Comparison of ENCODE assay signal across 7 mouse cellular contexts in the genomic region with DNA sequence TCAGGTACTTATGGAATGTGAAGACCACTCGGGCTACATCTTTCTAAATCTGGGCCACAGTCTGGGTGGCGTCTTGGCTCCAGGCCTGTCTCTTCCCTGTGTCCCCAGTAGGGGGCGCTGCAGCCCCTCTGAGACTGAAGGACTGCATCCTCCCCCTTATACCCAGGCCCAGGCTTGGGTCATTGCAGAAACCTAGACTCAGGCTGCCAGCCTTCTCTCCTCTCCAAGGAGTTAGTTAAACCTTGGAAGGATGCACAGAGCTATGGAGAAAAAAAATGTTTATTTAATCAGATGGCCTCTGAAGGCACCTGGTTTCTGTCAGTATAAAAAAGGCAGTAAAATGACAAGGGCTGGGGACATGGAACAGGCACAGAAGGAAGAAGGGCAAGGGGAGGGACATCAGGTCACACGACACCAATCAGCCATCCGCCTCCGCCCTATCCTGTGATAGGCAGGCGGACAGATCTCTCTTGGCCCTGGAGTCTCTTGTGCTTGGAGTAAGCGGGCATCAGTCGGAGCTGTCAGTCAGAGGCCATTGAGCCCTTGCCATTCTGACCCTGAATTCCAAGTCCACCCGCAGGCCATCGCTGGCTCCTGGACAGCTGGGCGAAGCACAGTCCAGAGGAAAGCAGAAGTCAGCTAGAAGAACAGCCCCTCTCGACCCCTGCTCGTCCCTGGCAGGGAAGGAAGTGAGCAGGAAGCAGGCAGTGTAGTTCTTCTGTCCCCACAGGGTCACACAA. TPM values are rescaled to one million over a fixed set of nuclear protein-coding genes. Genes with fewer than 3 reads are reported as not detected.
DNase-seq lines count a peak whose midpoint lies in the region; ATAC-seq and TF ChIP-seq lines count a peak whose summit lies in the region.

No protein-coding gene starts in this region.

- H3K36me3 ChIP-seq in limb, embryonic 14.5 days (ENCODE audit: control insufficient read depth, insufficient read depth, low read length), result peaks cover 23% of the 10 kb centered on the region
- H3K36me3 ChIP-seq in midbrain, embryonic 15.5 days (replicated peaks), result no peaks in the 10 kb centered on the region

- H3K4me1 ChIP-seq in limb, embryonic 14.5 days (ENCODE audit: control insufficient read depth, insufficient read depth, low read length), result peaks cover 20% of the 10 kb centered on the region
- peaks cover 18% of the 10 kb centered on the region; the same call in 1 of the 2 replicates for H3K4me1 ChIP-seq in midbrain, embryonic 15.5 days

- peak; percentile 46 for ATAC-seq in limb, embryonic 14.5 days (ENCODE audit: low FRiP score, low read depth)
- ATAC-seq in midbrain, embryonic 15.5 days (replicated peaks), result peak; percentile 61

- TF ChIP-seq POLR2A in limb, embryonic 14.5 days (IDR thresholded peaks at IDR 0.05; ENCODE audit: borderline replicate concordance, extremely low read depth, insufficient read depth, insufficient read length), result no peak

- WGBS in limb, embryonic 14.5 days, result 28% methylated on average over 14 of the region's 14 CpGs
- WGBS in midbrain, embryonic 15.5 days, result 18% methylated on average over 14 of the region's 14 CpGs

- no peaks in the 10 kb centered on the region for H3K27me3 ChIP-seq in limb, embryonic 14.5 days (ENCODE audit: control insufficient read depth, insufficient read depth, low read length)
- H3K27me3 ChIP-seq in midbrain, embryonic 15.5 days (replicated peaks), result no peaks in the 10 kb centered on the region

- H3K4me2 ChIP-seq in limb, embryonic 14.5 days (replicated peaks; ENCODE audit: low read depth, low read length, severe bottlenecking), result peak overlapping the region; percentile 11; the same call in 1 of the 2 replicates
- no peak overlapping the region for H3K4me2 ChIP-seq in midbrain, embryonic 15.5 days

- H3K9me3 ChIP-seq in limb, embryonic 14.5 days (ENCODE audit: control insufficient read depth, low read length), result no peaks in the 10 kb centered on the region
- H3K9me3 ChIP-seq in midbrain, embryonic 15.5 days, result no peaks in the 10 kb centered on the region

- H3K9ac ChIP-seq in limb, embryonic 14.5 days (ENCODE audit: low read depth, low read length, severe bottlenecking), result peak overlapping the region; percentile 9; the same call in 1 of the 2 replicates
- H3K9ac ChIP-seq in midbrain, embryonic 15.5 days, result no peak overlapping the region; the same call in 1 of the 2 replicates

- DNase-seq in adrenal gland, adult 2 months, result peak; percentile 86
- DNase-seq in embryo, embryonic 11.5 days (ENCODE audit: low read depth, low spot score), result peak; percentile 65
- DNase-seq in heart, adult 11 months, result peak; percentile 99
- peak; percentile 77 for DNase-seq in kidney, adult 11 months
- DNase-seq in limb, embryonic 14.5 days (ENCODE audit: low spot score), result peak; percentile 59
- DNase-seq in spleen, postnatal 10 days (ENCODE audit: low spot score in 2 of 2), result peak; percentile 61 to 81

- no peak overlapping the region for H3K4me3 ChIP-seq in limb, embryonic 14.5 days (replicated peaks; ENCODE audit: low read length)
- no peak overlapping the region for H3K4me3 ChIP-seq in midbrain, embryonic 15.5 days

- H3K27ac ChIP-seq in limb, embryonic 14.5 days (replicated peaks; ENCODE audit: low read depth, low read length), result peak overlapping the region; percentile 78
- H3K27ac ChIP-seq in midbrain, embryonic 15.5 days, result peak overlapping the region; percentile 54

RNA-seq across cellular contexts. Expression of gene Hsp90ab1, which starts 12.0 kb away (rescaled TPM):
- 1,000 to 10,000 TPM; 1,973 to 2,851 TPM for total RNA-seq in adrenal gland, adult 2 months (2021)
- 197 and 291 TPM in 2 replicates for polyA plus RNA-seq in adrenal gland, adult 2 months (2012; rRNA removed)
- polyA plus RNA-seq in limb, embryonic 14.5 days (2012; rRNA removed), result 788 and 951 TPM in 2 replicates
- 1,382 and 1,446 TPM in 2 replicates for polyA plus RNA-seq in limb, embryonic 14.5 days (2014; fragmentation: Nextera tagmentation; extraction: Ambion mirVana)
- polyA plus RNA-seq in midbrain, embryonic 15.5 days (2015; fragmentation: Nextera tagmentation; extraction: Ambion mirVana), result 1,488 and 1,537 TPM in 2 replicates

RNA-seq across cellular contexts. Expression of gene Slc29a1, which starts 14.3 kb away (rescaled TPM):
- 100 to 1,000 TPM; 104 to 197 TPM for total RNA-seq in adrenal gland, adult 2 months (2021)
- 288 and 410 TPM in 2 replicates for polyA plus RNA-seq in adrenal gland, adult 2 months (2012; rRNA removed)
- 122 and 157 TPM in 2 replicates for polyA plus RNA-seq in limb, embryonic 14.5 days (2012; rRNA removed)
- 94.5 and 103 TPM in 2 replicates for polyA plus RNA-seq in limb, embryonic 14.5 days (2014; fragmentation: Nextera tagmentation; extraction: Ambion mirVana)
- polyA plus RNA-seq in midbrain, embryonic 15.5 days (2015; fragmentation: Nextera tagmentation; extraction: Ambion mirVana), result 30.7 and 33.0 TPM in 2 replicates

RNA-seq across cellular contexts. Expression of gene Mymx, which starts 16.8 kb away (rescaled TPM):
- not detected for total RNA-seq in adrenal gland, adult 2 months (2021)
- 0.18 and 0.55 TPM in 2 replicates for polyA plus RNA-seq in adrenal gland, adult 2 months (2012; rRNA removed)
- polyA plus RNA-seq in limb, embryonic 14.5 days (2012; rRNA removed), result 53.5 and 60.7 TPM in 2 replicates
- polyA plus RNA-seq in limb, embryonic 14.5 days (2014; fragmentation: Nextera tagmentation; extraction: Ambion mirVana), result 27.2 and 37.8 TPM in 2 replicates
- polyA plus RNA-seq in midbrain, embryonic 15.5 days (2015; fragmentation: Nextera tagmentation; extraction: Ambion mirVana), result not detected in 2 replicates

RNA-seq across cellular contexts. Expression of gene Slc35b2, which starts 21.4 kb away (rescaled TPM):
- 10 to 100 TPM; 43.6 to 59.7 TPM for total RNA-seq in adrenal gland, adult 2 months (2021)
- 167 and 198 TPM in 2 replicates for polyA plus RNA-seq in adrenal gland, adult 2 months (2012; rRNA removed)
- polyA plus RNA-seq in limb, embryonic 14.5 days (2012; rRNA removed), result 96.9 and 168 TPM in 2 replicates
- 128 and 138 TPM in 2 replicates for polyA plus RNA-seq in limb, embryonic 14.5 days (2014; fragmentation: Nextera tagmentation; extraction: Ambion mirVana)
- polyA plus RNA-seq in midbrain, embryonic 15.5 days (2015; fragmentation: Nextera tagmentation; extraction: Ambion mirVana), result 85.5 and 93.4 TPM in 2 replicates

RNA-seq across cellular contexts. Expression of gene Nfkbie, which starts 29.6 kb away (rescaled TPM):
- 1 to 10 TPM; 3.0 to 5.6 TPM for total RNA-seq in adrenal gland, adult 2 months (2021)
- 5.2 and 6.4 TPM in 2 replicates for polyA plus RNA-seq in adrenal gland, adult 2 months (2012; rRNA removed)
- polyA plus RNA-seq in limb, embryonic 14.5 days (2012; rRNA removed), result 3.6 and 4.3 TPM in 2 replicates
- 4.0 and 6.6 TPM in 2 replicates for polyA plus RNA-seq in limb, embryonic 14.5 days (2014; fragmentation: Nextera tagmentation; extraction: Ambion mirVana)
- polyA plus RNA-seq in midbrain, embryonic 15.5 days (2015; fragmentation: Nextera tagmentation; extraction: Ambion mirVana), result 3.5 and 5.3 TPM in 2 replicates

Comparison
In these comparisons a context has a peak if more than half of its experiments do, and no peak if none do; other contexts are left out.
1. RNA of gene Mymx, which starts 16.8 kb away (polyA plus RNA-seq): 27.2 to 60.7 TPM in limb, embryonic 14.5 days; 0.18 to 0.55 TPM in adrenal gland, adult 2 months and not detected in midbrain, embryonic 15.5 days; every median in the first group is over 10 times any median in the second.
2. Peak in every context shown above with its lines, with median percentiles within 50 percentile points of each other: DNase-seq.